Mouse (Mus musculus) thymus, adult 2 months (tissue): ENCODE data around the gene 1700123L14Rik.

ENCODE experiments used
- CTCF ChIP-seq: fragments of 200-500 bp; IDR thresholded peaks from 2 replicates; pipeline ENCODE4 v1.5.1; 2012; ENCODE audit warnings: mild to moderate bottlenecking, control low read depth, low read length, moderate library complexity, borderline replicate concordance; ENCODE audit not compliant: control insufficient read depth, poor library complexity, insufficient read depth; ENCODE audit errors: extremely low read depth
- POLR2A ChIP-seq: fragments of 200-500 bp; IDR thresholded peaks from 2 replicates; pipeline ENCODE4 v1.6.1; 2012; ENCODE audit warnings: mild to moderate bottlenecking, low read length, control low read depth, moderate library complexity; ENCODE audit not compliant: control insufficient read depth, poor library complexity, insufficient read depth; ENCODE audit errors: extremely low read depth

- TF ChIP-seq POLR2A (no peak), CTCF (no peak)
These were observed 17.3 kb upstream of the 1700123L14Rik start for GRCm38 (mm10) chr6:96183392-96183791.
